ENCODE assay signal across 19 mouse cellular contexts in genomic region chr17:12973851-12974250, GRCm38 (mm10). TPM values are rescaled to one million over a fixed set of nuclear protein-coding genes. Genes with fewer than 3 reads are reported as not detected.
"Had no signal": no experiment of that assay in that cellular context is flagged by ENCODE, and none has a peak within 500 bp of the region (broad histone marks: within the 10 kb centered on the region; RNA-seq: fewer than 3 reads in every experiment).

No protein-coding gene starts in this region.

- DNase-seq: lung, adult 18-20 months; lung, embryonic 14.5 days; lung, postnatal 10 days; lung, postnatal 4 days; midbrain, embryonic 14.5 days; retina, postnatal 1 day; right cerebral cortex, adult 18-20 months; thymus, adult 2 months; thymus, postnatal 25 days; thymus, postnatal 4 days had no signal

- H3K4me2 ChIP-seq: lung, embryonic 14.5 days; midbrain, embryonic 12.5 days; neural tube, embryonic 13.5 days; neural tube, embryonic 15.5 days; stomach, embryonic 15.5 days had no signal

- H3K4me3 ChIP-seq: midbrain, embryonic 10.5 days; midbrain, embryonic 12.5 days; myocyte; neural tube, embryonic 13.5 days; neural tube, embryonic 15.5 days; stomach, embryonic 15.5 days had no signal

- ATAC-seq: midbrain, embryonic 16.5 days had no signal

- H3K27me3 ChIP-seq: midbrain, embryonic 12.5 days; neural tube, embryonic 13.5 days; neural tube, embryonic 15.5 days; stomach, embryonic 15.5 days had no signal

- H3K27ac ChIP-seq: midbrain, embryonic 10.5 days; midbrain, embryonic 12.5 days; neural tube, embryonic 13.5 days; neural tube, embryonic 15.5 days; stomach, embryonic 15.5 days; stomach, postnatal 0 days had no signal

- H3K9ac ChIP-seq: lung, embryonic 14.5 days; midbrain, embryonic 12.5 days; neural tube, embryonic 13.5 days; neural tube, embryonic 15.5 days; stomach, embryonic 15.5 days had no signal

- H3K9me3 ChIP-seq: midbrain, embryonic 10.5 days; midbrain, embryonic 12.5 days; neural tube, embryonic 13.5 days; neural tube, embryonic 15.5 days; stomach, embryonic 15.5 days had no signal

- H3K4me1 ChIP-seq: midbrain, embryonic 10.5 days; midbrain, embryonic 12.5 days; neural tube, embryonic 13.5 days; neural tube, embryonic 15.5 days; stomach, embryonic 15.5 days had no signal

RNA-seq across cellular contexts. Expression of gene Acat3, which starts 33.5 kb away (rescaled TPM):
- polyA plus RNA-seq: spleen, adult 2 months had no signal
